Mouse (Mus musculus) stomach, embryonic 16.5 days (tissue): ENCODE results near the gene Srcin1. TPM values are rescaled to one million over a fixed set of nuclear protein-coding genes. Genes with fewer than 3 reads are reported as not detected.

Source experiments
- ATAC-seq: fragments of 200-750 bp; cut with Nextera tagmentation; 2 replicates; pipeline ENCODE4 v1.8.0; 2017; ENCODE audit warnings: moderate number of reproducible peaks, moderate TSS enrichment; ENCODE audit not compliant: insufficient read depth, low FRiP score
- H3K27ac ChIP-seq: fragments of 300-500 bp; sonication (generic); 2 replicates; pipeline ENCODE4 v1.5.1; 2014; ENCODE audit warnings: low read length
- H3K27me3 ChIP-seq: fragments of 300-500 bp; sonication (generic); 2 replicates; pipeline ENCODE4 v1.6.1; 2014; ENCODE audit warnings: low read length, control low read depth, mixed read lengths; ENCODE audit not compliant: control insufficient read depth, insufficient read depth
- H3K36me3 ChIP-seq: fragments of 300-500 bp; sonication (generic); 2 replicates; pipeline ENCODE4 v1.6.1; 2014; ENCODE audit warnings: low read length; ENCODE audit not compliant: control insufficient read depth, insufficient read depth
- H3K4me1 ChIP-seq: fragments of 300-500 bp; sonication (generic); 2 replicates; pipeline ENCODE4 v1.6.1; 2014; ENCODE audit warnings: low read length, control low read depth, mixed read lengths; ENCODE audit not compliant: control insufficient read depth, insufficient read depth
- H3K4me2 ChIP-seq: fragments of 300-500 bp; sonication (generic); 2 replicates; pipeline ENCODE4 v1.6.1; 2014; ENCODE audit warnings: low read depth, low read length, mixed read lengths
- H3K4me3 ChIP-seq: fragments of 300-500 bp; sonication (generic); replicated peaks from 2 replicates; pipeline ENCODE4 v1.5.1; 2014; ENCODE audit warnings: mild to moderate bottlenecking, low read length
- H3K9ac ChIP-seq: fragments of 300-500 bp; sonication (generic); 2 replicates; pipeline ENCODE4 v1.6.1; 2014; ENCODE audit warnings: low read length
- H3K9me3 ChIP-seq: fragments of 300-500 bp; sonication (generic); replicated peaks from 2 replicates; pipeline ENCODE4 v1.6.1; 2016; ENCODE audit warnings: low read length, control low read depth; ENCODE audit not compliant: control insufficient read depth
- WGBS: fragments of 180-500 bp; shearing (Covaris S2); extraction: QIAGEN DNeasy Blood & Tissue Kit; methylation state at CpG from one replicate; pipeline ENCODE4 v1.1.7; 2014; 5-methylcytosine and 5-hydroxymethylcytosine counted together
- polyA plus RNA-seq: library from polyadenylated mRNA; unstranded; fragments of >200 nt; fragmentation: Nextera tagmentation; extraction: Ambion mirVana; gene quantifications from 2 replicates; pipeline ENCODE4 v1.2.1, GENCODE M21; 2015

Srcin1 gene
- polyA plus RNA-seq, 1 experiment from 2014 or later = 0.39 TPM

DNA sequence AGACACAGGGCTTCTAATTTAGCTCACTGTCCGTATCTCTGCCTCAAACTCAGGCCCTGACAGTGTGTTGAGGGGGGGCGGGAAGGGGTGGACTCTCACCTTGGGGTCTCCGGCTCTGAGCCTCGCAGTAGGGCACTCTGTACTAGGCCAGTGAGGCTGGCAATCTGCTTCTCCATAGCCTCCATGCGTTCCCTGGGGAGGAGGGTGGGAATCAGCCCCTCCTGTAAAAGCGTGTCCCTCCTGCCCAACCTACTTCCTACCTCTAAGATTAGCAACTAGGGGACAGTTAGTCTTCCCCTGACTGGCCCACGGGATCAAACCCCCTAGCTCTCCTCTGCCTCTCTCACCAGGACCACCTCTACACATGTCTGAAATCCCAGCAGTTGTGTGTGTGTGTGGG lies 42.3 kb downstream of the Srcin1 start:
- H3K9me3 ChIP-seq = no peaks in the 10 kb centered on the region
- 28% methylated on average over 7 of the region's 7 CpGs for WGBS
- H3K27me3 ChIP-seq = peaks cover 69% of the 10 kb centered on the region
- no peak for ATAC-seq
- H3K4me2 ChIP-seq = no peak overlapping the region
- H3K4me1 ChIP-seq = peaks cover 16% of the 10 kb centered on the region
- no peaks in the 10 kb centered on the region for H3K36me3 ChIP-seq
- no peak overlapping the region for H3K4me3 ChIP-seq
- no peak overlapping the region for H3K9ac ChIP-seq
- no peak overlapping the region for H3K27ac ChIP-seq

DNA sequence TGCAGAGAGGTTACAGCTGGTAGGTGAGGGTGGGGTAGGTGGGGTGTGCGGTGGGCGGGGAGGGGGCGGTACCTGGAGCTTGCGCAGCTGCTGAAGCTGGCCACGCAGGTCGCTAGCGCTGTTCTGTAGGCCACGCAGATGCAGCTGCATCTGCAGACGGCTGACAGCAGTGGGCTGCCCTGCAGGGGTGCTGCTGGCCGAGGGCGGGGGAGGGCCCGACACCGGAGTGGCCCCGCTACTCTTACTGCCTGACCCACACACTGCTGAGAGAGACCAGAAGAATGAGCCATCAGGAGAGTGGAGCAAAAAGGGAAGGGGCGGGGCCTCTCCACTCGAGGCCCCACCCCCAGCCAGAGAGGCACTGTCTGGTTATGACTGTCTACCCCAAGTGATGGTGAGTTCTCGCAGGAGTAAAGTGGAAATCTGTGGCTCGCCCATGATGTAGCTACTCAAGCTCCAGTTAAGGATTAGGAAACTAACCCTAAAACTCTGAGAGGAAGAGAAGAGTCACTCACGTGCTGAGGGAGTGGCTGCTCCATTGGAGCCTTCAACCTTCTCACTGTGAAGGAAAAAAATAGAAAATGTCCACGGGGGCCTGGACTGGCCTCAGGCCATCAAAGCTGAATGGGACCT lies 42.9 kb downstream of the Srcin1 start:
- Histone ChIP-seq H3K36me3 (no peaks in the 10 kb centered on the region), H3K9ac (0 out of 2 replicates have a peak overlapping the region, but pooled peaks have one; percentile 10), H3K4me2 (peak overlapping the region; percentile 32), H3K4me1 (peaks cover 16% of the 10 kb centered on the region), H3K4me3 (peak overlapping the region; percentile 16), H3K27ac (no peak overlapping the region), H3K9me3 (no peaks in the 10 kb centered on the region), H3K27me3 (peaks cover 65% of the 10 kb centered on the region)
- WGBS = 3% methylated on average over 20 of the region's 20 CpGs
- peak; percentile 37; the same call in 1 of the 2 replicates for ATAC-seq

DNA sequence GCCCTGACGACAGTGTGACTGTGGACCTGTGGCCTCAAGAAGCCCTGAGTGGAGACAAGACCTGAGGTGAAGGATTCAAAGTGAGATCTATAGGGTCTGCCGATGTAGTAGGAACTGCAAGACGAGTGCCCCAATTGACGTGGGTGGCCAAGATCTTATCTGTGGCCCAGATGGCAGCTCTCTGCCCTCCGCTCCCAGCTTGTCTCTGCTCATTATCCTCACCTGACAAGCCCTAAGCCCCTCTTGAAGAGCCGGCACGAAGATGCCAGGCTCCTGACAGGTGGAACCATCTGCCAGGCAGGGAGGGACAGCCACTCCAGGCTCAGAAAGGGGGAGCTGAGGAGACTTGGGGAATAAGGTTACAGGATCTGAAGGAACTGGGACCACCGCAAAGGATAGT lies 43.6 kb downstream of the Srcin1 start:
- H3K4me1 ChIP-seq = peaks cover 16% of the 10 kb centered on the region
- H3K36me3 ChIP-seq = no peaks in the 10 kb centered on the region
- ATAC-seq = no peak
- peaks cover 58% of the 10 kb centered on the region for H3K27me3 ChIP-seq
- no peak overlapping the region for H3K4me3 ChIP-seq
- no peak overlapping the region for H3K9ac ChIP-seq
- H3K9me3 ChIP-seq = no peaks in the 10 kb centered on the region
- H3K27ac ChIP-seq = no peak overlapping the region
- 10% methylated on average over 8 of the region's 8 CpGs for WGBS
- peak overlapping the region; percentile 95; the same call in 1 of the 2 replicates for H3K4me2 ChIP-seq

DNA sequence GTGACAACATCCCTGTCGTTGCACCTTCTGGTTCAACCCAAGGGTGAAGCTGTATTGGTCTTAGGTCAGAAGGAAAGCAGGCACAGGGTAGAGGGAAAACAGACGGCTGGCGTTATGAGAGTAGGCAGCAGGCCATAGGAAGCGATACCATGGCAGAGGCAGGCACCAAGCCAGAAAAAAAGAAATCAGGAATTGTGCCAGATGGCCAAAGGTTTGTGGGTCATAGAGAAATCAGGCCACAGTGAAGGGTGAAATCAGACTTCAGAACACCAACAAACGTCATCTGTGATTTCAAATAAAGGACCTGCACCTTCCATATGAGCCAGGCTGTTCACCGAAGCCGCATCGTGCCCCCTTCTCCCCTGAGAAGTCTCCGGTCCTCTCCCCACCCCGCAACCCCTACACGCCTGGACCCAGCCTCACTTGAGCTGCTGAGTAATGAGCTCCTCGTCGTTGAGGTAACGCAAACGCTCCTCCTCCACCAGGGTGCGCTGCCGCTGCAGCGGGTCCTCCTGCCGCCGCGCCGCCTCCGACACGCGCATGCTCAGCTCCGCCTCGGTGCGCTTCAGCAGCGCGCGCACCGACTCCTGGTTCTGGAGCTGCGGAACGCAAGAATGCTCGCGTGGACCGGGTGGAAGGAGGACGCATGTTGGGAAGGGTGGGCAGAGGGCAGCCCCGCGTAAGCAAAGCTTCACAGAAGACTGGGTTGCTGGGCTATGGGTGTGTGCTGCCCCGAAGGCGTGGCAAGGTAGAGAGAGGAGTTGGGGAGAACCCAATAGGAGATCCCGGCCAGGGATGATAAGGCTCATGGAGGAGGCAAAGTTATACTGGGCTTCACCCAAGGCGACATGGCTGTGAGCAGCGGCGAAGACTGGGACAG lies 44.4 kb downstream of the Srcin1 start:
- Histone ChIP-seq H3K4me1 (peaks cover 16% of the 10 kb centered on the region), H3K4me2 (peak overlapping the region; percentile 95), H3K27me3 (peaks cover 52% of the 10 kb centered on the region), H3K4me3 (peak overlapping the region; percentile 52), H3K9ac (peak overlapping the region; percentile 65), H3K27ac (no peak overlapping the region), H3K9me3 (no peaks in the 10 kb centered on the region), H3K36me3 (no peaks in the 10 kb centered on the region)
- WGBS = 6% methylated on average over 46 of the region's 46 CpGs
- ATAC-seq = peak; percentile 64; the same call in 1 of the 2 replicates

DNA sequence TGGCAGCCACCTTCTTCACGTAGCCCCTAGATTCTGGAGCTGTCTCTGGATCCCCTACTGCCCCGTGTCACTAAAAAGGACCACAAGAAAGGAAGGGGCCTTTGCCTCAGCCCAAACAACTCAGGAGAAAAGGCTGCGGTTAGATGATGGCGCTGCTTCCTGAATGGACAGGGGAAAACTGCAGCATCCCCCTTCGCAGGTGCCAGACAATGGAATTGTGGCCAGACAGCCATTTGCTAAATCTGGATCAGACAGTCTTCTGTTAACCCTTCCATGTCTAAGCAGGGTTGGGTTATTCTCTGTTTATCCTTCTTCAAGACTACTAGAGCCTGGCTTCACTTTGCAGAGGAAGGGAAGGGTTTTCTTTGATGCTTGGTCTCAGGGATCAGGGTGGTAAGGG lies 45.0 kb downstream of the Srcin1 start:
- WGBS = 64% methylated on average over 5 of the region's 5 CpGs
- Histone ChIP-seq H3K27me3 (peaks cover 45% of the 10 kb centered on the region), H3K4me3 (no peak overlapping the region), H3K9ac (no peak overlapping the region), H3K27ac (no peak overlapping the region), H3K4me2 (no peak overlapping the region), H3K4me1 (peaks cover 16% of the 10 kb centered on the region), H3K9me3 (no peaks in the 10 kb centered on the region), H3K36me3 (no peaks in the 10 kb centered on the region)
- no peak for ATAC-seq

DNA sequence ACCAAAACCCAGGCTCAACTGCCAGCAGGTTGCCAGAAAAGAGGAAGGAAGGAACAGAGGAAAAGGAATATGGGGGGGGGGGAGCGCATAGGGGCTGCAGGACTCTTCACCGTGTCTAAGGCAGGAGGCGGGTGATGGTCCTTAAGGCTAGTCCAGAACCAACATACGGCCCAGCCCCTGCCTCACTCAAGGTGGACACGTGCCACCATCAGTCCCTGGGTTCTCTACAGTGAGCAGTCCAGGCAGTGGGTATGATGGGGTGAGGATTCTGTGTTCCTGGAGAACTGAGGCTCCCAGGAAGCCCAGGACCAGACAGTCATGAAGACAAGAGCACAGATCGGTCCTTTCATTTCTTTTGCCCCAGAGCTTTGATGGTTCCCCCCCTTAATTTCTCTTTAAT lies 45.9 kb downstream of the Srcin1 start:
- H3K9ac ChIP-seq = no peak overlapping the region
- no peaks in the 10 kb centered on the region for H3K9me3 ChIP-seq
- H3K36me3 ChIP-seq = no peaks in the 10 kb centered on the region
- no peak overlapping the region for H3K4me2 ChIP-seq
- ATAC-seq = no peak
- H3K27ac ChIP-seq = no peak overlapping the region
- 78% methylated on average over 6 of the region's 6 CpGs for WGBS
- H3K4me3 ChIP-seq = no peak overlapping the region
- H3K4me1 ChIP-seq = peaks cover 15% of the 10 kb centered on the region
- peaks cover 36% of the 10 kb centered on the region for H3K27me3 ChIP-seq

DNA sequence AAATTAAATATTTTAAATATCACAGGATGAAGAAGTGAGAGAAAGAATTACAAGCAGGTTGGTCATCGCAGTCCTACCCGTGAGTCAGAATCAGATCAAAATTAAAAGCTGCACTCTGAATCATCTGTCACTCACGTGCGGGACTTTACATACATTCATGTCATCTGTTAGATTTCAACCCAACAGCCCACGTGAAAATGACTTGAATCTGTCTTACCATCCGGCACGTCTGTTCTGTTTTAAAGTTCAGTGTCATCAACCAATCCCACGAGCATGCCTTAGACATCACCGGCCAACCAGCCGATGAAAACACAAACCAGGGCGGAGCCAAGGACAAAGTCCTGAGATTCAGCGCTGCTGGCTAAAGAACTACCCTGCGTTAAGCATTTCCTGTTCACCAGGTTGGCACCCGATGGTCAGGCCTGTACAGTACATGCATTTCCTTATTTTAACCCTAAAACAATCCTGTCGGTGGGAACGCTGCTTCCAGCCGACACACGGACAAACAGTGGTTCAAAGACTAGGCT lies 47.6 kb downstream of the Srcin1 start:
- Histone ChIP-seq H3K4me3 (no peak overlapping the region), H3K36me3 (no peaks in the 10 kb centered on the region), H3K9me3 (no peaks in the 10 kb centered on the region), H3K27me3 (peaks cover 20% of the 10 kb centered on the region), H3K4me1 (peaks cover 14% of the 10 kb centered on the region; the same call in 1 of the 2 replicates), H3K4me2 (no peak overlapping the region), H3K27ac (no peak overlapping the region), H3K9ac (no peak overlapping the region)
- 67% methylated on average over 18 of the region's 18 CpGs for whole genome bisulfite sequencing
- no peak for ATAC-seq

DNA sequence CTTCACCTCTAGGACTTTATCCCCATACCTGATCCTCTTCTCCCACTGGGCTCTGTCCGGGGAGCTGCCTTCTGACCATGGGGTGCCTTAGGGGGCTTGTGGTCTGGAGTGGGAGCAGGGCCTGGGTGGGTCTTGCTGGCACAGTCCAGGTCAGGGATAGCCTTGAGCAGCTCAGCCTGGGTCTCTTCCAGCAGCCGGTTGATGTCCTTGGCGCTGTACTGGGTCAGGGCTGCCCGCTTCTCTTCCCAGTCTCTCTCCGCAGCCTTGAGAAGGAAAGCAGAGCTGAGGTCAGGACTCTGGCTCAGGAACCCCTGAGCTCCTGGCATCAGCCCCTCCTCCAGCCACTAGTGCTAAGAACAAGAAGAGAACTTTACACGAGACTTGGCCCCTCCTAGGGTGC lies 50.7 kb downstream of the Srcin1 start:
- Histone ChIP-seq H3K27ac (no peak overlapping the region), H3K36me3 (no peaks in the 10 kb centered on the region), H3K27me3 (no peaks in the 10 kb centered on the region), H3K4me1 (peaks cover 7% of the 10 kb centered on the region; the same call in 1 of the 2 replicates), H3K9ac (no peak overlapping the region), H3K4me3 (no peak overlapping the region), H3K9me3 (no peaks in the 10 kb centered on the region), H3K4me2 (no peak overlapping the region)
- ATAC-seq = no peak; the same call in 1 of the 2 replicates
- WGBS = 82% methylated on average over 6 of the region's 6 CpGs

DNA sequence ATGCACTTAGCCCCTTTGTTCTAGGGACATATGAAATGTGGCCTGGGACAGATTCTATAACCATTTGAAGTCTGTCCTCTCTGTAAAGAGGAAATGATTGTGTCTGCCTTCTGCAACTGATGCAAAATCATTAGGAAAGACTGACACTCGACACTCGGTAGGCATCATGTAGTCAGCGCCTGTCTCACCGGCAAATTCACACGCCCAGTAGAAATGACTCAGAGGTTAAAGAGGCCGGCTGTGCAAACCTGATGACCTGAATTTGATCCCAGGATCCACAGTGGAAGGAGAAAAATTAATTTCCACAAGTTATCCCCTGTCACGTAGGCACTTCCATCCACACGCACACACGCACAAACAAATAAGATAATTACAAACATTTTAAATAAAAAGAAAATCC lies 51.7 kb downstream of the Srcin1 start:
- H3K4me3 ChIP-seq = no peak overlapping the region
- no peaks in the 10 kb centered on the region for H3K27me3 ChIP-seq
- 35% methylated on average over 9 of the region's 9 CpGs for WGBS
- ATAC-seq = no peak
- no peak overlapping the region for H3K4me2 ChIP-seq
- no peak overlapping the region for H3K9ac ChIP-seq
- H3K27ac ChIP-seq = no peak overlapping the region
- no peaks in the 10 kb centered on the region for H3K36me3 ChIP-seq
- H3K4me1 ChIP-seq = peaks cover 7% of the 10 kb centered on the region; the same call in 1 of the 2 replicates
- no peaks in the 10 kb centered on the region for H3K9me3 ChIP-seq
